Mouse (Mus musculus): ENCODE measurements around the gene Fmo1.
A peak's percentile ranks its signal among the peaks of the same experiment; 100 is the strongest.

Fmo1 gene

DNA sequence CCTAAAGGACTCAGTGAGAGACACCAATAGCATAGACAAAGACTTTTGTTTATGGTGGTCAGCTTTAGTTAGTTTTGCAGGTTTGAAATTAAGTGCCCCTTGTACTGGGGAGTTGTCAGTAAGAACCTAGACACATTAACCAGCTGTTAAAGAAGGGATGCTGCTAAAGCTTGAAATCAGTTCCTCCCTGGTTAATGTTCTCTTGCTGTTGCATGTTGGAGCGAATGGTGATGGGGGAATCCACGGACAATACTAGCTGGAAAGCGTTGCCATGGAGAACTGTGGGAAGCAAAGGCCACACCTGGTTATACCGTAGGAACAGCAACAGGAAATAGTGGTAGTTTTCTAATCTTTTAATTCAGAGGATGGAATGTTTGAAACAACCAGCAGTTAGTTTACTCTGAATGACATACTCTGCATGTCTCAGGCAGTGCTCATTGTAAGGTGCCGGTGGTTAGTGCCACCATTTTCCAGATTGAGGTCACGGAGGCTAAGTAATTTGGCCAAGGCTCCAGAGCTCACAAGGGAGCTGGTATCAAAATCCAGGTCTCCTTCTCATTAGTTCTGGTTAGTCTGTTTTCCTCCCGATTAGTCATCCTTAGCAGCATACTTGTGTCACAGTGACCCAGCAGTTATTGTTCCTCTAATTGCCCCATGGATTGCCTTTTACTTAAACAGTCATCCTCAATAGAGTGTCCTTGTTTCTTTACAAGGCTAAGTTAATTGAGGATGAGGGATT, 73.9 kb downstream of the Fmo1 start:
- DNase-seq: no peak

- DNase-seq: no peak
Measured at GRCm38 (mm10) chr1:162785222-162785621, 81.2 kb downstream of the Fmo1 start.

GRCm38 (mm10) chr1:162783669-162784248, 82.7 kb downstream of the Fmo1 start:
- no peak for DNase-seq

GRCm38 (mm10) chr1:162781035-162781434, 85.4 kb downstream of the Fmo1 start:
- peak in 1 of 2 experiments; percentile 4 for DNase-seq
